Mouse (Mus musculus) embryonic fibroblast, embryonic 13.5 days (primary cell): ENCODE data around the gene Kpnb1. TPM values are rescaled to one million over a fixed set of nuclear protein-coding genes. Genes with fewer than 3 reads are reported as not detected.

ENCODE experiments used
- H3K27ac ChIP-seq: 2 replicates; pipeline ENCODE4 v1.5.1; 2012; ENCODE audit warnings: low read length, control low read depth, inconsistent platforms; ENCODE audit not compliant: insufficient read depth
- H3K4me1 ChIP-seq: 2 replicates; pipeline ENCODE4 v1.6.1; 2011; ENCODE audit warnings: low read length; ENCODE audit not compliant: control insufficient read depth, insufficient read depth
- H3K4me3 ChIP-seq: 2 replicates; pipeline ENCODE4 v1.5.1; 2011; ENCODE audit warnings: mild to moderate bottlenecking, control low read depth, low read length; ENCODE audit not compliant: insufficient read depth
- CTCF ChIP-seq: IDR thresholded peaks from 2 replicates; pipeline ENCODE4 v1.5.1; 2011; ENCODE audit warnings: mild to moderate bottlenecking, control low read depth, low read length, moderate library complexity, borderline replicate concordance; ENCODE audit not compliant: insufficient read depth
- POLR2A ChIP-seq: IDR thresholded peaks from 2 replicates; pipeline ENCODE4 v1.6.1; 2011; ENCODE audit warnings: low read depth, mild to moderate bottlenecking, control low read depth, low read length, moderate library complexity
- polyA plus RNA-seq: library from polyadenylated mRNA; stranded (reverse); fragments of >200 nt; gene quantifications from 2 replicates; pipeline ENCODE4 v1.2.4, GENCODE M21; 2011; ENCODE audit warnings: low read depth; ENCODE audit not compliant: missing spikeins, insufficient read length

Kpnb1 gene
- polyA plus RNA-seq, 1 experiment: 272 TPM

DNA sequence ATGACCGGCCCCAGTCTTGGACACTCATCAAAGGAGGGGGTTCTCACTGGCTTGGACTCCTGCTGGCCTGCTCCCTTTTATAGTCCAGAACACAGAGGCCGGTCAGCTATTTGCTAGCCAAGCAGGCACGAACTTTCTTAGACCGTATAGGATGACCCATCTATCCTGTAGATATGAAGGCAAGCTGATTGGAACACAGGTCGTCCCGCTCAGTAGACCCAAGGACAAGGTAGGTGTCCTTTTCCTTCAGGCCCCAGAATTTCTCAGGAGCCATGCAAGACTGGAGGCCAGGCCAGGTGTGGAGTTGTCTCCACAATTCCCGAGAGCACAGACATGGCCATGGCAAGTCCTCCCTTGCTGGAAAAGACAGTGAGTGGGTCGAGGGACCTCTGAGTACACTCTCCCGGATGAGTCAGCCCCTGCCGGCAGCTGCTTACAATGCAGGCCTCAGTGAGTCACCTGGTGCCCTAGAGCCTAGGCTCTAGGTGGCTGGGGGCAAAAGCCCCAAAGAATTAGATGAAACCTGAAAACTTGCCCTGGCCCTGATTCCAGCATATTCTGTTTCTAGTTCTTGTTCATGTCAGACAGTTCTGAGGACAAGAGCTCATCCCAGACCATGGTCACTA is 34.9 kb downstream of the Kpnb1 start:
- no peak overlapping the region for H3K4me3 ChIP-seq

DNA sequence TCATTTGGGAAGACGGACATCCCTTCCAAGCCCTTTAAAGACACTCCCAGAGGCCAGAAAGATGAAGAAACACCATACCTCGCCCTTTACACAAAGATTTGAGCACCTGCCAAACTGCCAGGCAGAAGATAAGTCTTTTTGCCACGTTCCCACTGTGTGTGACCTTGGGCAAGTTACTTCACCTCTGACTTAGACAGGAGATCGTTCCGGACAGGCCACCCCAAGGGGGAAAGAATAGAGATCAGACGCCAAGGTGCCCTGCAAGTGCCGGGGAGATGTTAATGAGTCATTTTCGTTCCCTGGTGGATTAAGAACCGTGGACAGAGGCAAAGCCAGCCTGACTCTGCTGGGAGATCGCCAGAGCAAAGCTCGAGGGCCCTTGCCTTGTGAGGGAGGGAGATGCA is 35.7 kb downstream of the Kpnb1 start:
- H3K4me1 ChIP-seq: peaks cover 14% of the 10 kb centered on the region
- no peak overlapping the region for H3K4me3 ChIP-seq
- no peak for TF ChIP-seq POLR2A
- TF ChIP-seq CTCF: no peak
- H3K27ac ChIP-seq: no peak overlapping the region

More for the DNA sequence above, 34.9 kb downstream of the Kpnb1 start:
- Histone ChIP-seq H3K4me1 (peaks cover 14% of the 10 kb centered on the region), H3K27ac (no peak overlapping the region)
- TF ChIP-seq CTCF: no peak
- no peak for TF ChIP-seq POLR2A

DNA sequence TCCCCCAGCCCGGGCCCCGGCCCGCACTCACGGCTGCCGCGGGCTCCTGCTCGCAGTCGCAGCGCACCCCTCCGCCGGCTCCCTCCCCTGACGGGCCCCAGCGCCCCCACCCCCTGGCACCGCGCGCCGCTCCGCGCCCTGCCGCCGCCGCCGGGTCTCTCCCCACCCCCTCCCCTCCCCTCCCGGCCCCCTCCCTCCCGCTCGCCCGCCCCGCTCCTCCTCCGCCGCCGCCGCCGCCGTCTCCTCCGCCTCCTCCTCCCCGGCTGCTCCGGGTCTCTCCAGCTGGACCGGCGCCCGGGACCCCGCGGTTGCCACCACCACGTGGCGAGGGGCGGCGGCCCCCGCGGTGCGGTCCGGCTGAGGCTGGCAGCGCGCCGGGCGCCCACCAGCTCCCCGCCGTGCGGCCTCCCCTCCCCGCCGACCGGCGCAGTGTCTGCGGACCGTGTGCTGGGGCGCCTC is 36.3 kb downstream of the Kpnb1 start, which contains the start of gene Tbkbp1:
Tbkbp1 (minus strand) TSS at position 153 of the 459 bp plus-strand sequence.
- Histone ChIP-seq H3K27ac (peak within 1 kb of the TSS; percentile 45), H3K4me1 (peaks cover 14% of the 10 kb centered on the region)
- TF ChIP-seq POLR2A (no peak), CTCF (no peak)

DNA sequence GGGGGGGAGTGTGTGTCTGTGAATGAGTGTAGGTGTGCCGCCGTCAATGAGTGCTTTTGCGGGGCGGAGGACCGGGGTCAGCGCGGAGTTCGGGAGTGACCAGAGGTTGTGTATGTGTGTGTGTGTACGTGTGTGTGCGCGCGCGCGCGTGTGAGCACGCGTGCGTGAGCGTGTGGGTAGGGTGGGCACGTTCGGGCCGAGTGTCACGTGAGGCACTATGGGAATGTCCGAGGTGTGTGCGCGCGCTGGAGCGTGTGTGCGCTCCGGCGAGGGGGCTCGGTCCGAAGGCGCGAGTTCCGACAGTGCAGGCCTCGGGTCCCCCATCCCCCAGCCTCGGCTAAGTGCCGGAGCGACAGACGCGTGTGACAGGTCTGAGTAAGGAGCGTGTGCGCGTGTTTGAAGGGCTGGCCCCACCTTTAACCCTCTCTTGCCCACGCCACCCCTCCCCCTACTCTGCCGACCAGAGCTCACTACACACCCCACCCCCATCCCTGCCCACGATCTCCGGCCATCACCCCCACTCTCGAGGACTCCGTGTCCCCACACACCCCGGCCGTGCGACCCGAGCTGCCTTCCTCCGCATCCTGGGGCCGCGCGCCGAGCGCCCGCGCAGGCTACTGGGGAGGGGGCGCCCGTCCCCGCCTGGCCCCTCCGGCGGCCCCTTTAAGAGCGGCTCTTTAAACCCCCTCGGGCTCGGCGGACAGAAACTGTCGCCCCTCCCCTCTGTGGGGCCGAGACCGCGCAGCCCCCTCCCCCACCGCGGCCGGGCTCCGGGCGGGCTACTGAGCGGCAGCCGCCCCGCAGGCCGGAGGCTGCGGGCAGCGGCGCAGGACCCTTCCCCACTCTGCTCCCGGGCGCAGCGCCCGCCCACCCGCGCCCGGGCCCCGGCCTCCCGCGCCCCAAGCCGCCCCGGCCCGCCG is 37.0 kb downstream of the Kpnb1 start:
- H3K4me1 ChIP-seq: peaks cover 14% of the 10 kb centered on the region
- no peak for TF ChIP-seq CTCF
- peak; percentile 64; the same call in 1 of the 2 replicates for TF ChIP-seq POLR2A
- peak overlapping the region; percentile 75 for H3K4me3 ChIP-seq
- H3K27ac ChIP-seq: peak overlapping the region; percentile 45

More for the DNA sequence above, 36.3 kb downstream of the Kpnb1 start, which contains the start of gene Tbkbp1:
- H3K4me3 ChIP-seq: peak within 1 kb of the TSS; percentile 75

DNA sequence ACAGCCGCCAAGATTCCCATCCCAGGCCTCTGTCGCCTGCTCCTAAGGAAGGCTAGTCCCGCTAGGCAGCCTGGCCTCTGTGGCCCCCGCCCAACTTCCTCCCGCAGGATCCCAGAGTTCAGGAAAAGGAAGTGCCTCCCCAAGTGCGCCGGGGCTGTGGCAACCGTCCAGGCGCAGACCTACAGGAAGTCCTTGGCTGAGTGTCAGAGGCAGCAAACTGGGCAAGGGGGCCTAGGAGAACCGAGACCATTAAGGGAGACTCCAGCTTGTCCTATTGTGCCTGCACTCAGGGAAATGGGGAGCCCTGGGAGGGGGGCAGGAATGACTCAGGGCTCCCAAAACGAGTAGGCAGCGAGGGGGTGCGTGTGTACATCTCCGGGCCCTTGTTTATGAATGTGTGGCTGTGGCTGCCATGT is 37.7 kb downstream of the Kpnb1 start:
- peak overlapping the region; percentile 75 for H3K4me3 ChIP-seq
- TF ChIP-seq CTCF (no peak), POLR2A (0 out of 2 replicates have a peak, but pooled peaks have one; percentile 25)
- peak overlapping the region; percentile 20 for H3K27ac ChIP-seq
- peaks cover 14% of the 10 kb centered on the region for H3K4me1 ChIP-seq

DNA sequence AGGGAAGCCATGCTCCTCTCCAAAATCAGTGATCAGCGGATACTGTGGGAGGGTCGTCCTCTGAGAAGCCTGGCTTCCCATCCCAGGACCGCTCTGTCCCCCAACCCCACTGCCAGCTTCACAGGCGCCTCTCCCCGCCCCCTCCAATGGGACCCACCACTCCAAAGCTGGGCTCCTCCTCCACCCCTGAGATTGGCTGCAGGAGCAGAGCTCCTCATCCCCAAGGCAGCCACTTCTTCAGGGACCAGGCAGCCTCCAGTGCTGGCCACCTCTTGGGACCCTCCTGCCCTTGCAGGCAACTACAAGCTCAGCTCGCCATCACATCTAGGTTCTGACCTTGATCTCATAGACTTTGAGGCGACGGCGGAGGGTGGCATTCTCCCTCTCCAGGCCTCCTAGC is 38.7 kb downstream of the Kpnb1 start:
- Histone ChIP-seq H3K27ac (no peak overlapping the region), H3K4me1 (peaks cover 14% of the 10 kb centered on the region)

DNA sequence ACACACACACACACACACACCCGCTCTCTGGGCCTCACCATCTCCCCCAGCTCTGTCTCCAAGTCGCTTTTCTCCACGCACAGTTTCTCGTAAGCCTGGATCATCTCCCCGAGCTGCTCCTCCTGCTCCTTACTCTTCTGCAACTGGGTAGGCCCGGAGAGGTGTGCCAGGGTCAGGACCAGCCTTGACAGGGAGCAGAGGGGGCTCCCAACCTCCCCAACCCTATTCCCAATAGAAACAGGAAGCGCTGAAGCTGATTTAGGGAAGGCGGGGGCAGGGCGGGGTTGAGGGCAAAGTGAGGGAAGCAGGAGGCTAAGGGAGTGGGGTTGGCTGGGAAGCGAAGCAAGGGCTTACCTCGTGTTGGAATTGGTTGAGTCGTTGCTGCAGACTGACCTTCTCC is 39.1 kb downstream of the Kpnb1 start:
- Histone ChIP-seq H3K27ac (no peak overlapping the region), H3K4me1 (peaks cover 14% of the 10 kb centered on the region), H3K4me3 (no peak overlapping the region)
- TF ChIP-seq CTCF (no peak), POLR2A (no peak)

More for the DNA sequence above, 38.7 kb downstream of the Kpnb1 start:
- H3K4me3 ChIP-seq: no peak overlapping the region
- TF ChIP-seq POLR2A (no peak), CTCF (no peak)

DNA sequence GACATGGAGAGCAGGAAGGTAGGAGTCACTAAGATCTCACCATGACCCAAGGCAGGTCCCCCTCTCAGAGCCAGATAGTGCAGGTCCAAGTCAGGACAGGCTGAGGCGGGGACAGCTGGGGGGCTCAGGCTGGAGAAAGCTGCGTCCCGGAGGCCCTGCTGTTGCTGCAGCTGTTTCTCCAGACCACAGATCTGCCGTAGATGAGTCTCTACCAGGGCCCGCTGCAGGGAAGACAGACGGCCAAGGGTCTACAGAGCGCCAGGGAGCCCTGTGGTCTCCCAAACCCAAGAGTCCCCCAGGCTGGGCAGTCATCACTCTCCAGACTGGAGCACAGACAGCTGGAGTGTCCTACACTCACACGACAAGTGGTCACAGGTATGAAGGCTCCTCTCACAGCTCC is 40.3 kb downstream of the Kpnb1 start:
- no peak for TF ChIP-seq CTCF
- Histone ChIP-seq H3K27ac (no peak overlapping the region), H3K4me1 (peaks cover 7% of the 10 kb centered on the region), H3K4me3 (no peak overlapping the region)

DNA sequence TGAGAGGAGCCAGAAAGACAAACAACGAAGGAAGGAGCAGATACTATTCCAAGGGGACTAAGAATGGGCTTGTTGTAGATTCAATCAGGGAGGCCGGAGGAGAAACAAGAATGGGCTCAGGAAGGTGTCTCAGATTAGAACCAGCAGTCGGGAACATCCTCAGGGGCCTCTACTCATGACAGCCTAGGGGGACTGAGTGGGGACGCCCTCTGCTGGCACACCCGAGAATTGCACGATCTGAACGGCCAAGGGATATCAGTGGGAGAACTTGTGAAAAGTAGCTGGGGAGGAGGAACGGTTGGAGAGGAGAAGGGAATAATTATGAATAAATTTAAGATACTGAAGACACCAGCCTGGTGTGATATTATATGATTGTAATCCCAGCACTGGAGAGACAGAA is 41.0 kb downstream of the Kpnb1 start:
- Histone ChIP-seq H3K27ac (no peak overlapping the region), H3K4me3 (no peak overlapping the region), H3K4me1 (0 out of 2 replicates have a peak, but pooled peaks cover 4% of the 10 kb centered on the region)
- TF ChIP-seq POLR2A: no peak
- TF ChIP-seq CTCF: peak; percentile 85; the same call in 1 of the 2 replicates
